Mouse (Mus musculus) intestine, embryonic 14.5 days (tissue): ENCODE data around the gene Ing5. TPM values are rescaled to one million over a fixed set of nuclear protein-coding genes. Genes with fewer than 3 reads are reported as not detected.
"Not testable (repeated sequence)": the region's sequence is repeated elsewhere in the genome, so short reads cannot be mapped to it uniquely, and the experiment has no call there.

ENCODE experiments used
- ATAC-seq: fragments of 200-750 bp; cut with Nextera tagmentation; replicated peaks from 2 replicates; pipeline ENCODE4 v1.8.0; 2017; ENCODE audit warnings: low read depth, moderate number of reproducible peaks, moderate TSS enrichment, moderate library complexity; ENCODE audit not compliant: low FRiP score, low TSS enrichment
- DNase-seq: peaks from one replicate; pipeline ENCODE4 v3.0.0-alpha.2; 2018; ENCODE audit warnings: low spot score
- H3K27ac ChIP-seq: fragments of 300-500 bp; sonication (generic); 2 replicates; pipeline ENCODE4 v1.5.1; 2014; ENCODE audit warnings: low read depth, mild to moderate bottlenecking, control low read depth
- H3K27me3 ChIP-seq: fragments of 300-500 bp; sonication (generic); replicated peaks from 2 replicates; pipeline ENCODE4 v1.6.1; 2014; ENCODE audit warnings: low read length, control low read depth; ENCODE audit not compliant: control insufficient read depth, insufficient read depth
- H3K36me3 ChIP-seq: fragments of 300-500 bp; sonication (generic); 2 replicates; pipeline ENCODE4 v1.6.1; 2014; ENCODE audit warnings: low read length, control low read depth; ENCODE audit not compliant: control insufficient read depth, insufficient read depth
- H3K4me1 ChIP-seq: fragments of 300-500 bp; sonication (generic); replicated peaks from 2 replicates; pipeline ENCODE4 v1.6.1; 2014; ENCODE audit warnings: low read length, control low read depth, mixed read lengths; ENCODE audit not compliant: control insufficient read depth, insufficient read depth
- H3K4me2 ChIP-seq: fragments of 300-500 bp; sonication (generic); 2 replicates; pipeline ENCODE4 v1.6.1; 2014; ENCODE audit warnings: low read length
- H3K4me3 ChIP-seq: fragments of 300-500 bp; sonication (generic); 2 replicates; pipeline ENCODE4 v1.5.1; 2014; ENCODE audit warnings: low read depth, low read length, control low read depth, mixed read lengths
- H3K9ac ChIP-seq: fragments of 300-500 bp; sonication (generic); 2 replicates; pipeline ENCODE4 v1.6.1; 2014; ENCODE audit warnings: mild to moderate bottlenecking, low read length
- H3K9me3 ChIP-seq: fragments of 300-500 bp; sonication (generic); 2 replicates; pipeline ENCODE4 v1.6.1; 2016; ENCODE audit warnings: low read length, control low read depth; ENCODE audit not compliant: control insufficient read depth
- WGBS: fragments of 180-500 bp; shearing (Covaris S2); extraction: QIAGEN DNeasy Blood & Tissue Kit; methylation state at CpG from one replicate; pipeline ENCODE4 v1.1.7; 2014; 5-methylcytosine and 5-hydroxymethylcytosine counted together
- polyA plus RNA-seq: library from polyadenylated mRNA; unstranded; fragments of >200 nt; fragmentation: Nextera tagmentation; extraction: Ambion mirVana; gene quantifications from 2 replicates; pipeline ENCODE4 v1.2.1, GENCODE M21; 2014

Ing5 gene
- polyA plus RNA-seq, 1 experiment from 2014 or later, result 19.7 TPM

DNA sequence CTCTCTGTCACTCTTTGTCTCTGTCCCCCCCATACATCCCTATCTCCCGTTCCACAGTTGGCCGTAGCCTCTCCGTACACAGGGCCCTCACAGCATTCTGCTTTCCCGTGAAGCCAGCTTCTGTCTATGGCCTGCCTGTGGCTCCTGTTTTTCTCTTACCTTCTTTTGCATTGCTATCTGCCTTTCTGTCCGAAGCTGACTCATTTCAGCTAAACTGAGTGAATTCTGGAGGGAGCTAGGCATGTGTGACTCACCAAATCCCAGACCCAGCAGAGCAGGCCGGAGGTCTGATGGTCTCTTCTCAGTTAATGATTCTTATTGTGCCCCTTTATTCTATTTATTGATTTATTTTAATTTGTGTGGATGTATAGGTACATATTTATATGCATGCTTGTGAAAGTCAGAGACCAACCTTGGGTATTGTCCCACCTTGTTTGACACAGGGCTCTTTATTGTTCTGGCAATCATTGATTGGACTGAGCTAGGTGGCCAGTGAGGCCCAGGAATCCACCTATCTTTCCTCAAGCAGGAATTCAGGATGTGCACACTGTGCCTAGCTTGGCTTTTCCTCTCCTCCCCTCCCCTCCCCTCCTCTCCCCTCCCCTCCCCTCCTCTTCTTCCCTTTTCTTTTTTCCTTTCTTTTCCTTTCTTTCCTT lies 32.2 kb downstream of the Ing5 start:
- no peak for ATAC-seq

DNA sequence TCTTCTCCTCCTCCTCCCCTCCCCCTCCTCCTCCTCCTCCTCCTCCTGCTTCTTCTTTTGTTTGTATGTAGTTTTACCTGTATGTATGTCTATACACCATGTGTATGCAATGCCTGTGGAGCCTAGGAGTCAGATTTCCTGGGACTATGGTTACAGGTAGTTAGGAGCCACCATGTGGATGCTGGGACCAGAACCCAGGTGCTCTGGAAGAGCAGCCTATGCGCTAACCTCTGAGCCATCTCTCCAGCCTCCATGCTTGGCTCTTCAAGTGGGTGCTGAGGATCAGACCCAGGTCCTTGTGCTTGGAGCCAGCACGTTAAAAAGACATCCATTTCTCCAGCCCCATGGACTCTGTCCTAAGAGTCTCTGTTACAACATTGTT lies 32.8 kb downstream of the Ing5 start:
- 86% methylated on average over 2 of the region's 2 CpGs for WGBS

More for the DNA sequence above, 32.2 kb downstream of the Ing5 start:
- H3K4me1 ChIP-seq, result no peaks in the 10 kb centered on the region
- WGBS, result 87% methylated on average over 6 of the region's 6 CpGs
- H3K4me2 ChIP-seq, result no peak overlapping the region
- H3K27me3 ChIP-seq, result no peaks in the 10 kb centered on the region
- H3K4me3 ChIP-seq, result no peak overlapping the region
- H3K27ac ChIP-seq, result no peak overlapping the region
- H3K36me3 ChIP-seq, result peaks cover 11% of the 10 kb centered on the region
- DNase-seq, result no peak
- H3K9ac ChIP-seq, result no peak overlapping the region
- H3K9me3 ChIP-seq, result no peaks in the 10 kb centered on the region

DNA sequence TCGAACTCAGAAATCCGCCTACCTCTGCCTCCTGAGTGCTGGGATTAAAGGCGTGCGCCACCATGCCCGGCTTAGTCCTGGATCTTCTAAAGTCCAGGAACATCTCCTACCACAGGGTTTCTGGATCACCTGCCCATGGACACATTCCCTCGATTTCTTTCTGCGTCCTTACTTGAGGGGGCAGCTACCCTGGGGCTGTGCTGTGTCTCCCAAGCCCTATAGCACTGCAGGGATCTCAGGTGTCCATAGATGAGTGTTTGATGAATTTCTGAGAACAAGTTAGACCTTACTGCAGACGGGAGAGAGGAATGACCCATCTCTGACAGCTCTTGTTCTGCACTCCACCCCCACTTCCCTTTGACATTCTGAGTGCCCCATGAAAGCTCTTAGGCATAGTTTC lies 33.6 kb downstream of the Ing5 start:
- no peaks in the 10 kb centered on the region for H3K4me1 ChIP-seq
- no peak for DNase-seq
- H3K27me3 ChIP-seq, result no peaks in the 10 kb centered on the region
- no peak overlapping the region for H3K4me2 ChIP-seq
- 92% methylated on average over 8 of the region's 8 CpGs for WGBS
- H3K4me3 ChIP-seq, result no peak overlapping the region
- H3K27ac ChIP-seq, result no peak overlapping the region
- no peak overlapping the region for H3K9ac ChIP-seq
- peaks cover 11% of the 10 kb centered on the region for H3K36me3 ChIP-seq
- no peak for ATAC-seq
- H3K9me3 ChIP-seq, result no peaks in the 10 kb centered on the region

More for the DNA sequence above, 32.8 kb downstream of the Ing5 start:
- DNase-seq (no peak), ATAC-seq (no peak)
- no peaks in the 10 kb centered on the region for H3K9me3 ChIP-seq
- no peak overlapping the region for H3K9ac ChIP-seq
- H3K4me3 ChIP-seq, result no peak overlapping the region
- H3K27me3 ChIP-seq, result no peaks in the 10 kb centered on the region
- H3K4me2 ChIP-seq, result no peak overlapping the region
- H3K36me3 ChIP-seq, result peaks cover 11% of the 10 kb centered on the region
- no peaks in the 10 kb centered on the region for H3K4me1 ChIP-seq
- no peak overlapping the region for H3K27ac ChIP-seq

DNA sequence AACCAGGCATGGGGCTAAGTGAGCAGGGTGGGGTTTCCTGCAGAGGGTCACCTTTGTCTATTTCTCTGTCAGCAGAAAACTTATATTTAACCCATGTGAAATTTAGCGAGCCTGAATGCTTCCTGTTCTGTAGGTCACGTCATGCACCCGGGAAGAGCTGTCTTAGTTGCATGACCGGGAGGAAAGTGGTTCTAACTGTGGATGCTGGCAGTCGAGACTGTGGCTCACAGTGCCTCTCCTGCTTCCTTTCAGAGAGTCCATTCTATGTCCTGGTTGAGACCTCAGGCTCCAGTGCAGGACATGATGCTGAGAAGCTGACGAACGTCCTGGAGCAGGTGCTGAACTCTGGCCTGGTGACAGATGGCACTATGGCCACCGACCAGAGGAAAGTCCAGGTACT lies 34.8 kb downstream of the Ing5 start:
- not testable (repeated sequence) for ATAC-seq, DNase-seq
- WGBS, result 90% methylated on average over 8 of the region's 8 CpGs

DNA sequence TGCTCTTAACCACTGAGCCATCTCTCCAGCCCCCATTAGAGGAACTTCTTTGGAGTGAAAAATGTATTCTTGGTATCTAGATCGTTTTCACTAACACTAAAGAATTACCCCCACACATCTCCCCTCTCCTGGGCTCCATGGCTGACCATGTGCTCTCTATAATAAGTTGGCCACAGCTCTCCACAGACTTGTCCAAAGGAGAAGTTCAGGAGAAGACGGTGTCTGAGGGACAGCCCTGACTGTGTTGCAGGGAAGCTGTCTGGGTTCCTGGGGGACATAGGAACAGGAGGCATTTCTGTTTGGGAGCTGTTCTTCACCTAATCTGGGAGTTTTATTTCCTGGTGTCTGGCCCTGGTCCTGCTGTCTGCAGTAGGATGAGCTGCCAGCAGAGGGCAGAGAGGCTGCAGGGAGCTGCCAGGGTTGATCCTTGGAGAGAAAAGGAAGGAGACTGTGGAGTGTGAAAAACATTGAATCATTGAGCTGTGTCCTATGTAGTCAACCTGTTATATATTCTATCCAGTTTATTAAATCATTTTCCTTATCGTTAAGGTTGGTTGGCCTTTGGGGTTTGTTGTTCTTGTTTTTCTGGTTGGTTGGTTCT lies 42.1 kb downstream of the Ing5 start:
- H3K36me3 ChIP-seq, H3K4me2 ChIP-seq, H3K27me3 ChIP-seq, H3K4me1 ChIP-seq, H3K9me3 ChIP-seq, H3K4me3 ChIP-seq, H3K27ac ChIP-seq, DNase-seq, H3K9ac ChIP-seq: not testable (repeated sequence)
- peak; percentile 62; the same call in 1 of the 2 replicates for ATAC-seq
- WGBS, result 70% methylated on average over 1 of the region's 3 CpGs

More for the DNA sequence above, 34.8 kb downstream of the Ing5 start:
- H3K27ac ChIP-seq, H3K4me3 ChIP-seq, H3K9ac ChIP-seq, H3K4me1 ChIP-seq, H3K4me2 ChIP-seq, H3K27me3 ChIP-seq, H3K9me3 ChIP-seq: not testable (repeated sequence)
- H3K36me3 ChIP-seq, result peaks cover 11% of the 10 kb centered on the region

DNA sequence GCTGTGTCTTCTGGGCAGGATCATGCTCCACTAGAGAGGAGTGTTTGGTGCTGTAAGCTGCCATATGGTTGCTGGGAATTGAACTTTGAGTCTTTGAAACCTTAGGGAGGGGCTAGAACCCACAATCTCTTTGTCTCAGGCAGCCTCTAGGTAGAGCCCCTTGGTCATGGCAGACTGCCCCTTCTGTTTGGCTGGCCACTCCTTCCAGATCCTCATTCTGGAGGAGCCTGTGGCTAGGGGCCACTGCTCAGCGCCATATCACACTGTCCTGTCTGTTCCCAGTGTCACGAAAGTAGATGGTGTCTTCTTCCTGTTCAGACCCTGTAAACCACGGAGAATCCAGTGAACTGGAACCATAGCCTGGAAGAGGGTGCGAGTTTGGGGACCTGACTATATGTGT lies 52.0 kb downstream of the Ing5 start:
- H3K27ac ChIP-seq, H3K4me3 ChIP-seq, H3K27me3 ChIP-seq, H3K36me3 ChIP-seq, H3K9ac ChIP-seq, H3K4me1 ChIP-seq, H3K9me3 ChIP-seq, DNase-seq, ATAC-seq, H3K4me2 ChIP-seq: not testable (repeated sequence)
- WGBS, result 91% methylated on average over 4 of the region's 4 CpGs

DNA sequence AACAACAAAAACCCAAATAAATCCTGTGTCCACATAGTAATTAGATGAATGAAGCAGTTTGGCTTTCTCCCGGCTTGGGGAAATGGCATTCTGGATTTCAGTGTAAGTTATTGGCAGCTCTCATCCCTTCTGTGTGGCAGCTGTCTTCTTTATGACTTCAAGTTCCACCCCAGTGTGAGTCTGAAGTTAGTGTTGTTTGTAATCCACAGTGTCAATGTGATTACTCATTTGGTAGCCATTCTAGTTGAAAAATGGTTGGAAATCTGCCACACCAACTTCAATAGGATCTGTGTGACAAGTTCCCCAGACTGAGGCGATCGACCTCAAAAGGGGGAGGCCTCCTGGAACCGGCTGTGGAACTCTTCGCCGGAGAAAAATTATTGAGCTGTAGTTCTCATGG lies 53.6 kb downstream of the Ing5 start:
- no peak overlapping the region for H3K9ac ChIP-seq
- no peaks in the 10 kb centered on the region for H3K36me3 ChIP-seq
- no peak overlapping the region for H3K4me2 ChIP-seq
- H3K27ac ChIP-seq, result no peak overlapping the region
- ATAC-seq (no peak), DNase-seq (no peak)
- no peak overlapping the region for H3K4me3 ChIP-seq
- WGBS, result 66% methylated on average over 6 of the region's 6 CpGs
- no peaks in the 10 kb centered on the region for H3K9me3 ChIP-seq
- H3K4me1 ChIP-seq, result no peaks in the 10 kb centered on the region
- H3K27me3 ChIP-seq, result no peaks in the 10 kb centered on the region

DNA sequence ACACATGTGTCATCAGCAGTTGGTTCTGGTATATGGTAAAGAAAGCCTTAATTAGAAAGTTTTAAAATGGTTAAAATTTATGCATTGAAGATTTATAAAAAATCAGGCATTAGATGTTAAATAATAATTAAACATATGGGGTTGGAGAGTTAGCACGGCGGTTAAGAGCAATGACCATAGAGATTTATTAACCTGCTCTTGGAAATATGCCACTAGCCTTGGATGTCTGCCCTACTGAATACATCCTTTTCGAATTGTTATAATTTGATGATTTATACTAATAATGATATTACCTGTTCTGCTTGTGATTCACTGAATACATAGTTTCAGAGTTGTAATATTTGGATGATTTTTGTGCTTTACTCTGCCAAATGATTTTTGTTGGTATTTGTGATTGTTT lies 54.2 kb downstream of the Ing5 start:
- WGBS, result 60% methylated on average over 3 of the region's 3 CpGs
- no peak overlapping the region for H3K4me3 ChIP-seq
- no peak overlapping the region for H3K27ac ChIP-seq
- H3K27me3 ChIP-seq, result no peaks in the 10 kb centered on the region
- H3K4me2 ChIP-seq, result no peak overlapping the region
- H3K9ac ChIP-seq, result no peak overlapping the region
- no peak for ATAC-seq
- H3K4me1 ChIP-seq, result no peaks in the 10 kb centered on the region
- H3K9me3 ChIP-seq, result no peaks in the 10 kb centered on the region
- no peaks in the 10 kb centered on the region for H3K36me3 ChIP-seq
- no peak for DNase-seq

DNA sequence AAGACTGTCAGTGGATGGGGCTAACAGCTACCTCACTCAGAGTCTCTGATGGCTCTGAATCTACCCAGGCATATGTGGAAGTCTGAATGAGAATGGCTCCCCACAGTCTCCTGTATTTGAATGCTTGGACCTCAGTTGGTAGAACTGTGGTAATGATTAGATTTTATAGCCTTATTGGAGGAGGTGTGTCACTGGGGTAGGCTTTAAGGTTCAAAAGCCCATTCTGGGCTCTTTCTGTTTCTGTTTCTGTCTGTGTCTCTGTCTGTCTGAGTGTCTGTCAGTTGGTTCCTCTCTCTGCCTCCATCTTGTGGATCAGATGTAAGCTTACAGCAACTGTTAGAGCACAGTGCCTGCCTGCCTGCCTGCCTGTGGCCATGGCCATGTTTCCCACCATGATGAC lies 55.9 kb downstream of the Ing5 start:
- DNase-seq, result no peak

More for the DNA sequence above, 55.9 kb downstream of the Ing5 start:
- ATAC-seq, result no peak
- Histone ChIP-seq H3K27me3 (no peaks in the 10 kb centered on the region), H3K27ac (no peak overlapping the region), H3K9ac (no peak overlapping the region), H3K4me3 (no peak overlapping the region), H3K9me3 (no peaks in the 10 kb centered on the region), H3K4me2 (no peak overlapping the region), H3K36me3 (no peaks in the 10 kb centered on the region), H3K4me1 (no peaks in the 10 kb centered on the region)
